Mouse (Mus musculus): ENCODE data around the gene Msi1. TPM values are rescaled to one million over a fixed set of nuclear protein-coding genes. Genes with fewer than 3 reads are reported as not detected.

Gene Msi1
- total RNA-seq, 2 experiments from 2014 or later: 15.7 to 18.5 TPM

DNA sequence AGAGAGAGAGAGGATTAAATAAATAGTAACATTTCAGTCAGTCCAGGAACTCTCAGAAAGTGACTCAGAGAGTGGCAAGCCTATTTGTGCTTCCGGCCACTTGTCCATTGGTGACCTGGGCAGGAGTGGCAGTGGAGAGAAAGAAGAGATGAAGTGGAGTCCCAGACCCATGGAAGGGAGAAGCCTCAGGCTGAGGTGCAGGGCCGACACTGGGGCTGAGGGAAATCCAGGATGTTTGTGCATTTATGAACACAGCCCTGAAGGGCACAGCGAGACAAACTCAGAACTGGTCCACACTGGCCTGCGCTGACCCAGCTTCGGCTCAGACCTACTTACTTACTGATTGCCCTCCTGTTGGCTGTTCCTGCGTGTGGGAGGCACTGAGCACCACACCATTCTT, 40.4 kb downstream of the Msi1 start:
- DNase-seq: no peak

DNA sequence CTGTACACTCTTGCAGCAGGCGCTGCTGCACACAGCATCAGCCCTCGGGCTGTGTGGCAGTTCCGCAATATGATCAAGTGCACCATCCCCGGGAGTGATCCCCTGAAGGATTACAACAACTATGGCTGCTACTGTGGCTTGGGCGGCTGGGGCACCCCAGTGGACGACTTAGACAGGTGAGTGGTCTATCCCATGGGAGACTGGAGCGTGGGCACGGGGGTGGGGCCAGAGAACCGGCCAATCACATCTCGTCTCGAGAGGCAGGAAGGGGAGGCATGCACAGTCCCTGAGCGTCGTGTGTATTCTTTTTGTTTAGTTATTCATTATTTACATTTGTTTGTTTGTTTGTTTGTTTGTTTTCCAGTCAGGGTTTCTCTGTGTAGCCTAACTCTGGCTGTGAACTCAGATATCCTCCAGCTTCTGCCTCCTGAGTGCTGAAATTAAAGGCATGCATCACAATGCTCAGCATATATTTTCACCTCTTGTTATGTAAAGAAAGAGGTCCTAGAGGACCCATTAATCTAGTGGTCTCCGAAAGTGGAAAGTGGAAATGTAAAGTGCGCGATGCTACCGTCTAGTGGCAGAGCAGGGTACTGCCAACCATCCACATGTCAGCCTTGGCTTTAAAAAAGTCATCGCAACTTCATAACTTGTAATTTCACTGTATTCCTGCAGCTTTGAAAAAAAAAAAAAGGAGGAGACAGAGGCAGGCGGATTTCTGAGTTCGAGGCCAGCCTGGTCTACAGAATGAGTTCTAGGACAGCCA, 41.5 kb downstream of the Msi1 start:
- peak; percentile 55 to 68 for DNase-seq

DNA sequence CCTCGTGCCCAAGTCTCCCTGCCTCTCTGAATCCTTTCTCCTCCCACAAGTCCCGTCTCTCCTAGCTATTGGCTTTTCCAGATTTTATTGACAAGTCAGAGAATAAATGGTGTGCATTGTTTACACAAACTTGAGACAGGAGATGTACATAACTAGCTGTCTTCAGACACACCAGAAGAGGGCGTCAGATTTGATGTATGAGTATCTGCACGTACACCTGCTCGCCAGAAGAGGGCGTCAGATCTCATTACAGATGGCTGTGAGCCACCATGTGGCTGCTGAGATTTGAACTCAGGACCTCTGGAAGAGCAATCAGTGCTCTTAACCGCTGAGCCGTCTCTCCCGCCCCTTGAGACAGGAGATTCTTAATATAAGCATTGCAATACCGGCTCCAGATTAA, 43.8 kb downstream of the Msi1 start:
- no peak for DNase-seq

DNA sequence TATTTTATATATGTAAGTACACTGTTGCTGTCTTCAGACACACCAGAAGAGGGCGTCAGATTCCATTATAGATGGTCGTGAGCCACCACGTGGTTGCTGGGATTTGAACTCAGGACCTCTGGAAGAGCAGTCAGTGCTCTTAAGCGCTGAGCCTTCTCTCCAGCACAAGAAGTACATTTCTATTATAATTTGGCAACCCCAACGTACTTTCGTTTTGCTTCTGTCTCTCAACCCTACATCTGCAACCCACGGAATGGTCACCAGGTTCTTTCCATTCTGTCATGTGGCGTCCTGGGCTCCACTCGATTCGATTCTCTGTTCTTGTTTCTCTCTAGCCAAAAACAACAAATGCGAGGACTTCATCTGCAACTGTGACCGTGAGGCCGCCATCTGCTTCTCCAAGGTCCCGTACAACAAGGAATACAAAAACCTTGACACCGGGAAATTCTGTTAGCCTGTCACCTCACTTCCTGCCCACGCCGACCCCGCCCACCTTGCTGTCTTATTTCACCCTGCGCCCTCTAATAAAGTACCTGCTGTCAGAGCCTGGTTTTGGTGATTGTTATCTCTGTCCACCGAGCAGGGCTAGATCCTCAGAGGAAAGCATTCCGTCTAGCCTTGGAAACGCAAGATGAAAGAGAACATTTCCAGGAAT, 44.9 kb downstream of the Msi1 start:
- peak; percentile 68 to 80 for DNase-seq

DNA sequence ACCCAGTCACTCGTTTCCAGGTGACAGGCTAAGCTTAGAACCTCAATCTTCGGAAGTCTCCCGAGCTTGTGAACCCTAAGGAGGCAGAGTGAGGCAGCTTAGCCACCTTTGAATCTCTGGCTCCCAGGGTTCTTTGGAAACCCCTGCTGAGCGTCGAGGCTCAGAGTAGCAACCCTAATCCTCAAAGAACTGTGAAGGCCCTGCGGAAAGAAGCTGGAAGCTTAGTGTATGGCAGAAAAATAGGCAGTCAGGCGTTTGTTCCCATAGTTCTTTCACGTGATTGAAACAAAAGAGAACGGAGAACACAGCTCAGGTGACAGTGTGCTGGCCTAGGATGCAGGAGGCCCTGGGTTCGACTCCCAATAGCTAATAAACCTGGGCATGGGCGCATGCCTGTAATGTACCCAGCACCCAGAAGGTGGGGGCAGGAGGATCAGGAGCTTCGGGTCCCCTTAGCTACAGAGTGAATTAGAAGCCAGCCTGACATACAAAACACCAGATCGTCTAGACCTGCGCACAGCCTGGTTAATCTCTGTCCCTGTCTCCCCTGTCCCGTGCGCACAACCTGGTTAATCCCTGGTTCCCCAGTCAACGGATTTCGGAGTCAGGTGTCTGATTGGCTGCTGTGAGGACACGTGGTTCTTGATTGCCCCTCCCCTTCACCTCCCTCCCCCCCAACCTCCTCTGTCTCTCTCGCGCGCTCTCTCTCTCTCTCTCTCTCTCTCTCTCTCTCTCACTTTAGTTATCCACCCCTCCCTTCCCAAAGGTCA, 46.1 kb downstream of the Msi1 start:
- DNase-seq: peak; percentile 45 to 52

DNA sequence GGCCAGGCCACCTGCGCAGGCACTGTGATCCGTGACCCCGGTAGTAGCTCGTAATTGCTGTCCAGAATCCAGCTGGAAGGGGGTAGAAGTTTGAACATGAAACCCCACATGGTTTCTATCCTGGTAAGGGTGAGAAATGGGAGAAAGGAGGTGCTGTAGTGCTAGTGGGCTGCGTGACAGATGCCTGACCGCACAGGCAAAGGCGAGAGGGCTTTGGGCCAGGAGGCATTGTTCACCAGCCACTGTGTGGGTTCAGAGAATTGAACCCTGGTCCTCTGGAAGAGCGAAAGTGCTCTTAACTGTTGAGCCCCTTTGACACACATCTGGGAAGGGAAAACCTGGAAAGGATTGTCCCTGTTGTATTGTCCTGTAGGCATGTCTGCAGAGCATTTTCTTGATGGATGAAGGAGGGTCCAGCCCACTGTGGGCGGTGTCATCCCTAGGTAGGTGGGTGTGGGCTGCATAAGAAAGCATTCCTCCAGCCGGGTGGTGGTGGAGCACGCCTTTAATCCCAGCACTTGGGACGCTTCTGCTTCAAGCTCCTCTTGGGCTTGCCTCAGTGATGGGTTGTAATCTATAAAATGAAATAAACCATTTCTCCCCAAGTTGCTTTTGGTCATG, 46.8 kb downstream of the Msi1 start:
- DNase-seq: no peak

DNA sequence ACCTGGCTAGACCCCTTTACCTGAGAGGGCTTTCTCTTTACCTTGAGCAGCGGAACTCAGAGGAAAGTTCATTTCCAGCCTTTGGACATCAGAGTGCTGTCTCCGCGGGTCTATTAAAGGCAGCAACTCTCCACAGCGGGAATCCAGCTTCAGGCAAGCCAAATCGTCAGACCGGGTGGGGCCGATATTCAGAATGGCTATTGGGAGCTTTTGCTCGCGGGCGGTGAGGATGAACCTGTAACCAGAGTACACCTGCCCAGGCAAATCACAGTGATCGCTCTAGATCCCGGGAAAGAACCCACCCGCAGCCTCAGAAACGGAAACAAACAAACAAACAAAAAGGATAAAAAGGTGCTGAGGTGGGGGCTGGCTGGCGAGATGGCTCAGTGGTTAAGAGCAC, 50.2 kb downstream of the Msi1 start:
- DNase-seq: no peak

DNA sequence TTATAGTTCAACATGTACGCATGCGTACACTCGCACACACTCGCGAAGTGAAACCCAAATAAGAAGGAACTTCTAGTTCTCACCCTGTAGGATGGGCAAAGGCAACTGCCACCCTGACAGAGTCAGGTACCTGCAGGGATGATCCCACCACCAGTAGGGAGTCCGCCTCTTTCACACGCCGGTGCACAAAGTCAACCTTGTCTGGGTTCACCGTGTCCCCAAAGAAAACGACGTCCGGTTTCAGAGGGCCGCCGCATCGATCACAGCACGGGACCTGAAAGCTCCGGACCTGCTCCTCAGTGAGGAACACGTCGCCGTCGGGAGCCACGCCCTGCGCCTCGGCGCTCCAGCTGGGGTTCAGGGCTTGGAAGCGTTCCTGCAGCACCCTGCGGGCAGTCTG, 50.7 kb downstream of the Msi1 start:
- DNase-seq: peak in 1 of 2 experiments; percentile 33

DNA sequence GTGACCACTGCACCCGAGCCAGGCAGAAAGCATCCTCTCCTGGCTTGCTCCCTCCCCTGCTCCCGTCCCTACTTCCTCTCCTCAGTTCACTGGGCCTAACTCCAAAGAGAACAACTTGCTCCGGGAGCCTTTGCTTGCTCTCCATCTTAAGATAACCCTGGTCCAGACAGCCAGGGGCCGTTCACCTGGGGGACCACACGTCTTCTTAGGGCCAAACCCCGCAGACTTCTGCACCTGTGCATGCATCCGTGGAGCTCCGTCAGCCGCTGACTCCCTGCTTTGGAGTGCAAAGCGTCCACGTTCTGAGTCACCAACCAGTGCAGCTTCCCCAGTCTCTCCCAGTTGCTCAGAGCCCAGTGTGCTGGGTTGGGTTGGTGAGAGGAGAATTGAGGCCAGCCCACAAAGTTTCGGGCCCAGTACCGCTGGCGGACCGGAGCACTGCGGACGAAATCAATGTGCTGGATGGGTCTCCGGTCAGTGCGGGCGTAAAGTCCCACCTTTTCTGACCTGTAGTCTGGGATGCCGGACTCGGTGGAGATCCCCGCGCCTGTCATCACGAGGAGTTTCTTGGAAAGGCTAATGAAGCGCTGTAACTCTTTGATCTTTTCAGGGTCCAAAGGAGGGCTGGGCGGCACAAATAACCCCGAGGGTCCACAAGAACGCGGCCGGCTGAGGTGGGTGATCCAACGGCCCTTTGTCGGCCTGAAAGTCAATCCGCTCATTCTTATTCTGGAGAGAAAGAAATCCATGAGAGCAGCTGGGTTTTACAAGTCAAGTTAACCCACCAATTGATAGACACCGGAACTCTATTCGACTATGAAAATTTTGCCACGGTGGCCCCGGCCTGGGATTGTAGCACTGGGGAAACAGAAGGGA, 53.2 kb downstream of the Msi1 start:
- DNase-seq: no peak

DNA sequence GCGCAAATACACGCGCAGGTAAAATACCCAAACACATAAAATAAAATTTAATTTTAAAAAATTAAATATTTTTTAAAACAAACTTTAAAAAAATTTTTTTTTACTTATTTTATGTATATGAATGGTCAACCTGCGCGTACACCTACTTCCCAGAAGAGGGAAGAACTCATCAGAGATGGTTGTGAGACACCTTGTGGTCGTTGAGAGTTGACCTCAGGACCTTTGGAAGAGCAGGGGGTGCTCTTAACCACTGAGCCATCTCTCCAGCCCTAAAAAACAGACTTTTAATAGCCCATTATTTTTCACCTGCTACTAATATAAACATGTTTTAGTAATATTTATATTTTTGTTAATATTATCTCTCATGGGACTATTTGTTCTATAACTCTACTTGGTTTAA, 54.0 kb downstream of the Msi1 start:
- no peak for DNase-seq

DNA sequence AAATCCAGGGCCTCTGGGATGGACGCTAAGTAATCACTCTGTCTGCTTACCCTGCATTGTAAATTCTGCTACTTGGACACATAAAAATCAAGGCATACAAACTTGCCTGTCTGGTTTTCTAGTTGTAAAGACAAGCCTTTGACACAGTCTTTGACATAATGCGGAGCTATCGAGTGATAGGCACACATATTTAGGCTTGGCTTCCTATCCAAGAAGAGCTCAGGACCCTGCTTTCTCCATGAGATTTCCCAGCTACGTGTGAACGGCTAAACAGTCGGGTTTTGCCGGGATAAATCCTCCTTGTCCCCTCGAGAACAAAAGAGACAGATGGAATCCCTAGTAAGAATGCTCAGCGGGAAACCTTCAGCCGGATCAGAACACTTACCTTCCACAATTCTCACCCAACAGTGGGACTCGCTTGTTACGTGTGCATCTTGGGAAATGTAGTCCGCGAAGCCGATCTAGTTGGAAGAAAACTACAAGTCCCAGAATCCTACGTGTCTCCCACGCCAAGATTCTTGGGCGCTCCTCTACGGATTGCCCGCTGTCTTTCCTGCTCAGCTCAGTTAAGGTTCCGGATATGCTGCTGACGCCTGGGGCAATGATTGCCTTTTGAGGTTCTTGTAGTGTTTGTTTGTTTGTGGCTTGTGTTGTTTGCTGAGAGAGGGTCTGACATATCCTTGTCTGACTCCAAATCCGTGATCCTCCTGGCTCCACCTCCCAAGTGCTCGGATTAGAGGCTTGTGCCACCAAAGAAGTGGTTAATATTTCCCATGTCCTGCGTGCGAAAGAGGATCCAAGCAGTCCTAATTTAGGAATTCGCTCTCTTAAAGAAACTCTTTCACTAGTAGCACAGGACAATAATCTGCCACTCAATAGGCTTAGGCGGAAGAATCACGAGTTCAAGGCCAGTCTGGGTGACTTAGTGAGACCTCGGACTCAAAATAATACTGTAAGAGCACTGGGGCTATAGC, 54.8 kb downstream of the Msi1 start, which contains the start of gene Sirt4:
Sirt4 (minus strand) TSS at position 779 of the 974 bp plus-strand sequence.
- DNase-seq: peak; percentile 77 to 80

DNA sequence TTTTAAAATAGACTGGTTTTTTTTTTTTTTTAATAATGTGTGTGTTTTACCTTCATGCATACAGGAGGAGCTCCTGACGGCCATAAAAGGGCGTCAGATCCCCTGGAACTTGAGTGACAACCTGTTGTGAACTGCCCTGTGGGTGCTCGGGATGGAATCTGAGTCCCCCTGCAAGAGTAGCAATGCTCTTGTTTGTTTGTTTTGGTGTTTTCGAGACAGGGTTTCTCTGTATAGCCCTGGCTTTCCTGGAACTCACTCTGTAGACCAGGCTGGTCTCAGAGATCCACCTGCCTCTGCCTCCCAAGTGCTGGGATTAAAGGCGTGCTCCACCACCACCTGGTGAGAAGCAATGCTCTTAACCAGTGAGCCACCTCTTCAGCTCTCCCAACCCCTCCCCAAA, 55.6 kb downstream of the Msi1 start:
- no peak for DNase-seq

DNA sequence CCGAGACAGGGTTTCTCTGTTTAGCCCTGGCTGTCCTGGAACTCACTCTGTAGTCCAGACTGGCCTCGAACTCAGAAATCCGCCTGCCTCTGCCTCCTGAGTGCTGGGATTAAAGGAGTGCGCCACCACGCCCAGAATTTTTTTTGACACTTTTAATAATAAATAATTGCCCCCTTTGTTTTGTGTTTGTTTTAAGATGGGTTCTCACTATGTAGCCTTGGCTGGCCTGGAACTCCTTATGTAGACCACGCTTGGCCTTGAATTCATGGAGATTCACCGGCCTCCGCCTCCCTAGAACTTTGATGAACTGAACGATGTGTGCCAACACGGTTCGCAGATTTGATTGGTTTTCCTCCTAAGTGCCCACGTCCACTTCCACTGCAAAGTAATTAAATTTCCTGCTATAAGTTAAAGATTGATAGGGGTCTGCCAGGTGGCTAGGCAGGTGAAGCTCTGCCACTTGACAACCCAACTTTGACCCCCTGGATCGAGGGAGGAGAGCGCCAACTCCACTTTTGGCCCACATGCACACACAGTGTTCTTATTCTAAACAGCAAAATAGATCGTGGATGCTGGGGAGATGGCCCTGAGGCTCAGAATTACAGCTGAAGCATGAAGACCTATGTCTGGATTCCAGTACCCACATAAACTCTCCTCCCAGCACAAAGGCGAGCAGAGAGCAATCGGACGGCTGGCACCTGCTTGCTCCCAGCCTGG, 56.2 kb downstream of the Msi1 start:
- no peak for DNase-seq

DNA sequence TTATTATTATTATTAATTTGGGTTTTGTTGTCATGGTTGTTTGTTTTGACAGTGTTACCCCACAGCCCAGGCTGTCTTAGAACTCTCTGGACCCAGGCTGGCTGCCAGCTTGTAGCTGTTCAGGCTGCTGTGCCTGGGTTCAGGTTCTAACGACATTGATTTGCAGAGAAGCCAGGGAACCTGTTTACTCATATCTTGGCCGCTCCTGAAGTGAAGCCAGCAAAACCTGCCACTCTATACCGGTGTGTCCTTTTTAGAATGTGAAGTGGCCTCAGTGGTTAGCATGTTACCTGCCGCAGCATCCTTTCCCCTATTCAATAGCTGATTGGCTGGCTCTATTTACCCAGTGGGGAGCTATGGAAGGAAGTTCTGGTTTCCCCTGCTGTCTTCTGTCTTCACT, 57.3 kb downstream of the Msi1 start:
- DNase-seq: no peak

DNA sequence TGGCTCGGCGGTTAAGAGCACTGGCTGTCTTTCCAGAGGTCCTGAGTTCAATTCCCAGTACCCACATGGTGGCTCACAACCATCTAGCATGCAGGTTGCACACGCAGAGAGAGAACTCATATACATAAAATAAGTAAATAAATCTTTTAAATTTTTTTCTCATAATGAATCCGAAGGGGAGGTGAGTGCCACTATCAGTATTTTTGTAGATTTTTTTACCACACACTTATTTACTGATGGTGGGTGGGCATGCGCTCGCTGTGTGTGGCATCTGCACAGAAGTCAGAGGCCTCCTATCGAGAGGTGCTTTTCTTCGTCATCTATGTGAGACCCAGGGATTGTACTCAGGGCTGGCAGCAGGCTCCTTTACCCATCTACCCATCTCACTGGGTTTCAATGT, 58.0 kb downstream of the Msi1 start:
- no peak for DNase-seq

DNA sequence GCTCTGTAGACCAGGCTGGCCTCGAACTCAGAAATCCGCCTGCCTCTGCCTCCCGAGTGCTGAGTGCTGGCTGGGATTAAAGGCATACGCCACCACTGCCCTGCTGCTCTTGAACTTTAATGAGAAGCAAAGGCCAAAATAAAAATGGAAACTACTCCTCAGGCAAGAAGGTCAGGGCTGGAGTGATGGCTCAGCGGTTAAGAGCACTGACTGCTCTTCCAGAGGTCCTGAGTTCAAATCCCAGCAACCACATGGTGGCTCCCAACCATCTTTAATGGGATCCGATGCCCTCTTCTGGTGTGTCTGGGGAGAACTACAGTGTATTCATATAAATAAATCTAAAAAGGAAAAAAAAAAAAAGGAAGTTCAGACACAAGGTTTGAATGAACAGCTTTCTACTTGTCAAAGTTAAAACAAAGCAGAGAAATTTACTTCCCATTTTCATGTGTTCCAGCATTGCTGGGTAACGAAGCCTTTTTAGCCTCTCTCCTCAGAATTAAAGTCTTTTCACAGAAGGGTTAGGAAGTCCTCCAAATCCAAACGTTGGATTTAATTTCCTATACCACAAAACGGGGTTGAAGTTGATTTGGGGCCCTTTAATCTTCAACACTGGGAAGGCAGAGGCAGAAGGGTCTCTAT, 58.7 kb downstream of the Msi1 start:
- no peak for DNase-seq

DNA sequence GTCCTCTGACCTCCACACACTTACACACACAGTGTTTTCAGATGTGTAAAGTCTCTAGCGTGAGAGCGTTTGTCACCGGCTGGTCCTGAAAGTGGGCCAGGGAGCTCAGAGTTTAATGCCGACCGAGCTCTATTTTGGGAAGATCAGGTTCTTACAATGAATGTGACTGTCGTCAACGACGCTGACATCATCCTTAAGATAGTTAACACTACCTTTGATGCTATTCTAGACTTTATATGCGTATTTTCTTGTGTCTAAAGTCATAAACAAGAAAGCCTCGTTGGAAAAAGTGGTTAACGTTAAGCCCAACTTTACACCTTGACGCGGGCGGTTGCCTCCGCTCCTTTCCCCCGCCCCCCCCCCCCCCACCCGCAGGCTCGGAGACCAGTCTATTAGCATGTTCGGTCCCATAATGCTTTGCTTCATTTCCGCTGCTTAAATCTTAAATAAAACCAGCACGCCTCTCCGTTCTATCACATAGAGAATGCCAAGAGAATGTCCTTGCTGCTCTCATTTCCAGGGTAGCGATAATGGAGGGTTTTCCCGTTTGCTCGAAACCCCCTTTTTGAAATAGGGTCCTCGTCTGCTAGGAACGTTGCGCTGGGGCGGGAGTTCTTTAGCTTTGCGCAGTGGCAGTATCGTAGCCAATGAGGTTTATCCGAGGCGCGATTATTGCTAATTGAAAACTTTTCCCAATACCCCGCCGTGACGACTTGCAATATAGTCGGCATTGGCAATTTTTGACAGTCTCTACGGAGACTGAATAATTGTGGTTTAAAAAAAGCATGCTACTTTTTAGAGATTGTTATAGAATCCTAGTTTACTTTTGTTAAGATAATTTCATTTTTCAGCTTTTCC, 59.7 kb downstream of the Msi1 start:
- peak; percentile 67 to 73 for DNase-seq
